Mouse (Mus musculus): ENCODE measurements around the gene Anks1. TPM values are rescaled to one million over a fixed set of nuclear protein-coding genes. Genes with fewer than 3 reads are reported as not detected.

Anks1 gene
- polyA plus RNA-seq, 1 experiment from 2014 or later: 14.5 TPM

DNA sequence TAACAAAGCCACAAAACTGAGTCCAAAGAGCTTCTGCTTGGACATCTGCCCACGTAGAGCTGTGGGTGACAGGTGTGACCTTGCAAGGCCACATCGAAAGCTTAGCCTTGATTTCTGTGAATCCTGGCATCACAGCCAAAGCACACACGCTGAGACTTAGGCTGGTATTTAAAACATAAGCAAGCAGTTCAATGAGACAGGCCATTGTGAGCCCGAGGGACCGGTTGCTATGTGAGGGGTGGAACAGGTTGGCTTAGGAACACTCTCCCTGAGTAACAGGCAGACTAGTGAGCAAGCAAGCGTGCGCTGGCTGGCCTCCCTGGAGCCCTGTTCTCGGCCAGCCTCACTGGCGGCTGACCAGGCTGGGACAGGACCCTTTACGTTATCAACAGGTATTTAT lies 112.8 kb downstream of the Anks1 start:
- peaks cover 71% of the 10 kb centered on the region for H3K4me1 ChIP-seq (ENCODE audit: insufficient read depth, low read length)
- WGBS: 58% methylated on average over 10 of the region's 10 CpGs
- peak overlapping the region; percentile 91 for H3K27ac ChIP-seq (ENCODE audit: low read length)

DNA sequence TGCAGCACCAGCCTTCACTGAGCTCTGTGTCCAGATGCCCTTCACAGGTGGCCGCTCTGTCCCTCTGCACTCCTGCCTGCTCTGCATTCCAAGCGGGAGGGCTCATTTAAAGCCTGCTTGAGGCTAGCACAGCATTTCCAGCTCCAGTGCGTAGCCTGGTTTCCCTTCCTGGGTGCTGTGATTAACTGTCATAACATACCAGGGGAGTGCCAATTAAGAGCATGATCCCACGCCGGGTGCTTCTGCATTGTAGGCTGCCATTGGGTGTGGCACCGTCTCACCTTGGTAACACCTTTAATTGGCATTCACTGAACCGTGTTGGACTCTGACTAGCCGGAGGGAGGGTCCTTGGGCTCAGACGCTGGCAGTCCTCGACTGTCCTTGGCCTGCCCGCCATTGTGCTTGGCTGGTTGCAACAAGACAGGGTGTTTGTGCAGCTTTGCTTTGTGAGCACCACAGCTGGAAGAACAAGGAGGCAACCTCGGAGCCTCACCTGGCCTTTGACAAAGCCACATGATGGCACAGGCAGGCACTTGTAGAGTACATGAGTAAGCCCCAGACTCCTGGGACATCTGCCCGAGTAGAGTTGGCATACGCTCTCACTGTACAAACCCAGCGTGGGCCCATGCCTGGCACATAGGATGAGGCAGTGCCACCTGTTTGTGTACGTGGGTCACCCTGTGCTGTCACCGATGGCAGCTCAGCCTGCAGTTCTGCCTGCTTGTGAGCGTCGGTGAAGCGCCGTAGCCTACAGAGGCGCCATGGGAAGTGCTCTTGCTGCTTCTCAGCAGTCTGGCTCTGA lies 113.9 kb downstream of the Anks1 start:
- ATAC-seq (ENCODE audit: low FRiP score, low TSS enrichment): peak; percentile 79

More for the DNA sequence above, 112.8 kb downstream of the Anks1 start:
- no peak for ATAC-seq (ENCODE audit: low FRiP score, low TSS enrichment)
- peak overlapping the region; percentile 36 for H3K9ac ChIP-seq (replicated peaks; ENCODE audit: low read length)
- H3K4me2 ChIP-seq (replicated peaks; ENCODE audit: low read depth, low read length): no peak overlapping the region
- no peaks in the 10 kb centered on the region for H3K9me3 ChIP-seq (ENCODE audit: low read length)
- no peaks in the 10 kb centered on the region for H3K27me3 ChIP-seq (ENCODE audit: insufficient read depth, low read length)
- no peaks in the 10 kb centered on the region for H3K36me3 ChIP-seq (ENCODE audit: insufficient read depth, low read length)
- H3K4me3 ChIP-seq (ENCODE audit: low read length): no peak overlapping the region

DNA sequence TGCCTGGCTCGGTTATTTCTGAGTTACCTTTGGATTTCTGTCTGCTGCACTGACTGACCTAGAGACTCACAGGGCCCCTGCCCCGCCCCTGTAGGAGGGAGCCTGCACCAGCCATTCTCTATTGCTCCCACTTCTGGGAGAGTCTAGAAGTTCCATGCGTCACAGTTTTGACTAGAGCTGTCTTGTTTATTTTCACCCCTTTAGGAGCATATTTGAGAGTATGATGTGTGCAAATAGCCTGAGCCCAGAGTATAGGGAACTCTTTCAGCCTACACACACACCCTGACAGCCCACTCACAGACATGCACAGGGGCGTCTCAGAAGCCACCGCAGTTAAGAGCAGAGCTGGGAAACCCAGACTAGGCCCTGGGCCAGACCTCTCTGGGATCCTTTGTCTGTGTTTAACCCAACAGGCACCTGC lies 116.4 kb downstream of the Anks1 start:
- H3K4me1 ChIP-seq (ENCODE audit: insufficient read depth, low read length): peaks cover 51% of the 10 kb centered on the region
- no peak overlapping the region for H3K4me2 ChIP-seq (replicated peaks; ENCODE audit: low read depth, low read length)
- no peaks in the 10 kb centered on the region for H3K36me3 ChIP-seq (ENCODE audit: insufficient read depth, low read length)
- H3K9ac ChIP-seq (replicated peaks; ENCODE audit: low read length): no peak overlapping the region
- no peak overlapping the region for H3K4me3 ChIP-seq (ENCODE audit: low read length)
- H3K27me3 ChIP-seq (ENCODE audit: insufficient read depth, low read length): no peaks in the 10 kb centered on the region
- H3K27ac ChIP-seq (ENCODE audit: low read length): peak overlapping the region; percentile 34
- ATAC-seq (ENCODE audit: low FRiP score, low TSS enrichment): no peak
- H3K9me3 ChIP-seq (ENCODE audit: low read length): no peaks in the 10 kb centered on the region
- WGBS: 57% methylated on average over 5 of the region's 5 CpGs

More for the DNA sequence above, 113.9 kb downstream of the Anks1 start:
- peaks cover 63% of the 10 kb centered on the region for H3K4me1 ChIP-seq (ENCODE audit: insufficient read depth, low read length)
- peak overlapping the region; percentile 14; the same call in 1 of the 2 replicates for H3K9ac ChIP-seq (replicated peaks; ENCODE audit: low read length)
- no peak overlapping the region for H3K4me3 ChIP-seq (ENCODE audit: low read length)
- no peaks in the 10 kb centered on the region for H3K36me3 ChIP-seq (ENCODE audit: insufficient read depth, low read length)
- no peaks in the 10 kb centered on the region for H3K27me3 ChIP-seq (ENCODE audit: insufficient read depth, low read length)
- H3K4me2 ChIP-seq (replicated peaks; ENCODE audit: low read depth, low read length): no peak overlapping the region
- H3K27ac ChIP-seq (ENCODE audit: low read length): peak overlapping the region; percentile 91
- no peaks in the 10 kb centered on the region for H3K9me3 ChIP-seq (ENCODE audit: low read length)
- WGBS: 67% methylated on average over 22 of the region's 22 CpGs

- no peak for ATAC-seq (ENCODE audit: low FRiP score, low TSS enrichment)
- Histone ChIP-seq H3K4me1 (ENCODE audit: insufficient read depth, low read length) (peaks cover 51% of the 10 kb centered on the region), H3K9ac (replicated peaks; ENCODE audit: low read length) (no peak overlapping the region)
Measured at GRCm38 (mm10) chr17:28026111-28026872, 117.2 kb downstream of the Anks1 start.

GRCm38 (mm10) chr17:28027197-28027596 lies 118.1 kb downstream of the Anks1 start:
- Histone ChIP-seq H3K9ac (replicated peaks; ENCODE audit: low read length) (no peak overlapping the region), H3K4me2 (replicated peaks; ENCODE audit: low read depth, low read length) (no peak overlapping the region), H3K4me3 (ENCODE audit: low read length) (no peak overlapping the region), H3K4me1 (ENCODE audit: insufficient read depth, low read length) (peaks cover 48% of the 10 kb centered on the region), H3K27ac (ENCODE audit: low read length) (no peak overlapping the region), H3K9me3 (ENCODE audit: low read length) (no peaks in the 10 kb centered on the region), H3K36me3 (ENCODE audit: insufficient read depth, low read length) (no peaks in the 10 kb centered on the region), H3K27me3 (ENCODE audit: insufficient read depth, low read length) (no peaks in the 10 kb centered on the region)
- ATAC-seq (ENCODE audit: low FRiP score, low TSS enrichment): no peak
- 93% methylated on average over 6 of the region's 6 CpGs for WGBS

More at GRCm38 (mm10) chr17:28026111-28026872, 117.2 kb downstream of the Anks1 start:
- Histone ChIP-seq H3K36me3 (ENCODE audit: insufficient read depth, low read length) (no peaks in the 10 kb centered on the region), H3K27ac (ENCODE audit: low read length) (peak overlapping the region; percentile 19; the same call in 1 of the 2 replicates), H3K27me3 (ENCODE audit: insufficient read depth, low read length) (no peaks in the 10 kb centered on the region), H3K4me3 (ENCODE audit: low read length) (no peak overlapping the region), H3K9me3 (ENCODE audit: low read length) (no peaks in the 10 kb centered on the region), H3K4me2 (replicated peaks; ENCODE audit: low read depth, low read length) (no peak overlapping the region)
- WGBS: 73% methylated on average over 14 of the region's 14 CpGs

DNA sequence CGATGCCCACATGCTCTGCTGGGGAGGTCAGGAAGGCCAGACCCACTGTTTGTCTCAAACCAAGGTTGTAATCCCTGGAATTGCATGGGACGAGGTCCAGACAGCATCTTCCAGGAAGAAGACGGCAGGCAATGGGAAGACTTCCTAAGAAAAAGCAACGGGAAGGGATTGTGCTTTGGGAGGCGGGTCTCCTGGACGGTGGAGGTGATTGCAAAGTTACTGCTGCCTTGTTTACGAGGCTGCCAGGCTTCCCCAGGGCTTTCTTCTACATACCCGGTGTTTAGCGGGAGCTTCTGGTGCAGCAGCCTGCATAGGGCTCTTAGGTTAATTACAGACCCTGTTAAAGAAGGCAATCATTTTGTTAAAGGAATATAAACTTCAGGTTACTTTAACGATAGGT lies 119.1 kb downstream of the Anks1 start:
- H3K4me1 ChIP-seq (ENCODE audit: insufficient read depth, low read length): peaks cover 39% of the 10 kb centered on the region
- no peaks in the 10 kb centered on the region for H3K36me3 ChIP-seq (ENCODE audit: insufficient read depth, low read length)
- no peak overlapping the region; the same call in 1 of the 2 replicates for H3K9ac ChIP-seq (replicated peaks; ENCODE audit: low read length)
- no peak overlapping the region for H3K27ac ChIP-seq (ENCODE audit: low read length)
- ATAC-seq (ENCODE audit: low FRiP score, low TSS enrichment): no peak
- H3K4me2 ChIP-seq (replicated peaks; ENCODE audit: low read depth, low read length): no peak overlapping the region
- no peak overlapping the region for H3K4me3 ChIP-seq (ENCODE audit: low read length)
- no peaks in the 10 kb centered on the region for H3K9me3 ChIP-seq (ENCODE audit: low read length)
- no peaks in the 10 kb centered on the region for H3K27me3 ChIP-seq (ENCODE audit: insufficient read depth, low read length)
- WGBS: 50% methylated on average over 10 of the region's 10 CpGs

DNA sequence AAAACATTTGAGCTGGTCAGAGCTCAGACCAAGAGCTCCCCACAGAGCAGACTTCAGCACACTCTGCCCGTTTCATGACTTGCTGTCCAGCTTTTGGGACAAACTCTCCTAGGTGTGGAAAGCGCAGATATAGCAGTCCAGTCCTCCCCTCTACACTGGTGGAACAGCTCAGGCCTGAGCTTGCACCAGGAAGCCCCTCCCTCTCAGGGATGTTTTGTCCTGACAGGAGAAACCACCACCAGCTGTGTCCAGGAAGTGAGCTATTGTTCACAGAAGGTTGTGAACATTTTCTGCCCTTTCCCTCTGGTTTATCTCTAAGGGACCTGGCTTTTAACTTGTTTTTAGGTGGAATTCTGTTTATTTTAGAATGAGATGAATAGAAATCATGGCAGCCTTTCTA lies 120.2 kb downstream of the Anks1 start:
- Histone ChIP-seq H3K36me3 (ENCODE audit: insufficient read depth, low read length) (no peaks in the 10 kb centered on the region), H3K4me1 (ENCODE audit: insufficient read depth, low read length) (peaks cover 28% of the 10 kb centered on the region; the same call in 1 of the 2 replicates), H3K4me3 (ENCODE audit: low read length) (no peak overlapping the region), H3K9ac (replicated peaks; ENCODE audit: low read length) (no peak overlapping the region; the same call in 1 of the 2 replicates), H3K9me3 (ENCODE audit: low read length) (no peaks in the 10 kb centered on the region), H3K4me2 (replicated peaks; ENCODE audit: low read depth, low read length) (no peak overlapping the region), H3K27ac (ENCODE audit: low read length) (peak overlapping the region; percentile 64), H3K27me3 (ENCODE audit: insufficient read depth, low read length) (no peaks in the 10 kb centered on the region)
- 48% methylated on average over 2 of the region's 2 CpGs for WGBS
- ATAC-seq (ENCODE audit: low FRiP score, low TSS enrichment): no peak

- H3K4me3 ChIP-seq (ENCODE audit: low read length): no peak overlapping the region
- no peaks in the 10 kb centered on the region for H3K36me3 ChIP-seq (ENCODE audit: insufficient read depth, low read length)
- H3K4me2 ChIP-seq (replicated peaks; ENCODE audit: low read depth, low read length): no peak overlapping the region
- no peaks in the 10 kb centered on the region for H3K27me3 ChIP-seq (ENCODE audit: insufficient read depth, low read length)
- WGBS: 82% methylated on average over 10 of the region's 10 CpGs
- H3K4me1 ChIP-seq (ENCODE audit: insufficient read depth, low read length): peaks cover 19% of the 10 kb centered on the region; the same call in 1 of the 2 replicates
- ATAC-seq (ENCODE audit: low FRiP score, low TSS enrichment): no peak
- H3K9ac ChIP-seq (replicated peaks; ENCODE audit: low read length): no peak overlapping the region
- no peak overlapping the region for H3K27ac ChIP-seq (ENCODE audit: low read length)
- H3K9me3 ChIP-seq (ENCODE audit: low read length): no peaks in the 10 kb centered on the region
Measured at GRCm38 (mm10) chr17:28030446-28030845, 121.3 kb downstream of the Anks1 start.

GRCm38 (mm10) chr17:28031281-28031941 lies 122.3 kb downstream of the Anks1 start:
- Histone ChIP-seq H3K9me3 (ENCODE audit: low read length) (no peaks in the 10 kb centered on the region), H3K4me3 (ENCODE audit: low read length) (no peak overlapping the region), H3K27me3 (ENCODE audit: insufficient read depth, low read length) (no peaks in the 10 kb centered on the region), H3K9ac (replicated peaks; ENCODE audit: low read length) (no peak overlapping the region), H3K27ac (ENCODE audit: low read length) (no peak overlapping the region), H3K4me1 (ENCODE audit: insufficient read depth, low read length) (peaks cover 10% of the 10 kb centered on the region; the same call in 1 of the 2 replicates), H3K36me3 (ENCODE audit: insufficient read depth, low read length) (no peaks in the 10 kb centered on the region), H3K4me2 (replicated peaks; ENCODE audit: low read depth, low read length) (no peak overlapping the region)
- WGBS: 63% methylated on average over 9 of the region's 9 CpGs
- ATAC-seq (ENCODE audit: low FRiP score, low TSS enrichment): no peak
